8 mouse cellular contexts compared by ENCODE assay signal in genomic region chr8:121585159-121585825, GRCm38 (mm10). TPM values are rescaled to one million over a fixed set of nuclear protein-coding genes. Genes with fewer than 3 reads are reported as not detected.
DNase-seq lines count a peak whose midpoint lies in the region; ATAC-seq and TF ChIP-seq lines count a peak whose summit lies in the region.

No protein-coding gene starts in this region.

- no peak overlapping the region for H3K27ac ChIP-seq in ES-Bruce4 (ENCODE audit: insufficient read depth, low read length)
- H3K27ac ChIP-seq in forebrain, embryonic 13.5 days: no peak overlapping the region
- peak overlapping the region; percentile 80 for H3K27ac ChIP-seq in liver, postnatal 0 days (ENCODE audit: low read depth)
- peak overlapping the region; percentile 44 for H3K27ac ChIP-seq in neural tube, embryonic 14.5 days (ENCODE audit: low read depth, low read length)

- peak overlapping the region; percentile 75 for H3K4me3 ChIP-seq in ES-Bruce4 (ENCODE audit: low read depth, low read length)
- H3K4me3 ChIP-seq in forebrain, embryonic 13.5 days: peak overlapping the region; percentile 63
- peak overlapping the region; percentile 52 for H3K4me3 ChIP-seq in liver, postnatal 0 days (ENCODE audit: low read depth, low read length)
- H3K4me3 ChIP-seq in neural tube, embryonic 14.5 days (ENCODE audit: low read depth, low read length): peak overlapping the region; percentile 57

- peak; percentile 100 for DNase-seq in heart, postnatal 10 days
- DNase-seq in large intestine, adult 2 months (ENCODE audit: low read depth, low spot score): peak; percentile 95
- peak; percentile 99 for DNase-seq in liver, postnatal 0 days
- peak; percentile 100 for DNase-seq in testis, postnatal 10 days (ENCODE audit: low spot score)

- no peak for TF ChIP-seq EP300 in ES-Bruce4 (IDR thresholded peaks at IDR 0.05; ENCODE audit: insufficient read depth, low read depth, low read length)
- TF ChIP-seq EP300 in liver, postnatal 0 days (IDR thresholded peaks at IDR 0.05; ENCODE audit: low read depth): peak; percentile 79; the same call in 1 of the 2 replicates

- under 1% methylated on average over 47 of the region's 47 CpGs for WGBS in forebrain, embryonic 13.5 days
- WGBS in large intestine, adult 2 months: under 1% methylated on average over 47 of the region's 47 CpGs
- WGBS in liver, postnatal 0 days (ENCODE audit: insufficient replicate concordance): under 1% methylated on average over 43 of the region's 47 CpGs
- WGBS in neural tube, embryonic 14.5 days: 1% methylated on average over 47 of the region's 47 CpGs

- intact Hi-C loops in heart, postnatal 10 days (cut with DNase I): no loop called here

- ATAC-seq in cerebellum, adult (ENCODE audit: insufficient number of reproducible peaks, low FRiP score, low TSS enrichment): peak; percentile 94
- peak; percentile 97 for ATAC-seq in forebrain, embryonic 13.5 days
- ATAC-seq in liver, postnatal 0 days: peak; percentile 88
- peak; percentile 94 for ATAC-seq in neural tube, embryonic 14.5 days (ENCODE audit: low read depth)

- H3K9me3 ChIP-seq in ES-Bruce4 (replicated peaks; ENCODE audit: control insufficient read depth, insufficient read depth, low read length, poor library complexity, severe bottlenecking): no peaks in the 10 kb centered on the region
- H3K9me3 ChIP-seq in forebrain, embryonic 13.5 days (replicated peaks): no peaks in the 10 kb centered on the region
- no peaks in the 10 kb centered on the region for H3K9me3 ChIP-seq in liver, postnatal 0 days (ENCODE audit: low read length)
- no peaks in the 10 kb centered on the region for H3K9me3 ChIP-seq in neural tube, embryonic 14.5 days (ENCODE audit: control insufficient read depth, low read length)

- no peaks in the 10 kb centered on the region for H3K36me3 ChIP-seq in ES-Bruce4 (ENCODE audit: control insufficient read depth, insufficient read depth, low read length, poor library complexity, severe bottlenecking)
- H3K36me3 ChIP-seq in forebrain, embryonic 13.5 days (ENCODE audit: poor library complexity, severe bottlenecking): no peaks in the 10 kb centered on the region
- H3K36me3 ChIP-seq in liver, postnatal 0 days (replicated peaks; ENCODE audit: insufficient read depth, low read length): no peaks in the 10 kb centered on the region
- H3K36me3 ChIP-seq in neural tube, embryonic 14.5 days (ENCODE audit: control insufficient read depth, insufficient read depth, low read length): no peaks in the 10 kb centered on the region

- no peaks in the 10 kb centered on the region for H3K4me1 ChIP-seq in ES-Bruce4 (ENCODE audit: control insufficient read depth, insufficient read depth, low read length)
- peaks cover 15% of the 10 kb centered on the region for H3K4me1 ChIP-seq in forebrain, embryonic 13.5 days
- H3K4me1 ChIP-seq in liver, postnatal 0 days (ENCODE audit: insufficient read depth): peaks cover 50% of the 10 kb centered on the region
- H3K4me1 ChIP-seq in neural tube, embryonic 14.5 days (ENCODE audit: control insufficient read depth, insufficient read depth, low read length): peaks cover 6% of the 10 kb centered on the region; the same call in 1 of the 2 replicates

- peak; percentile 73 for TF ChIP-seq POLR2A in ES-Bruce4 (IDR thresholded peaks at IDR 0.05; ENCODE audit: insufficient read depth, low read length)

- peak overlapping the region; percentile 72 for H3K4me2 ChIP-seq in forebrain, embryonic 13.5 days
- H3K4me2 ChIP-seq in liver, postnatal 0 days (ENCODE audit: low read depth, low read length): peak overlapping the region; percentile 70
- H3K4me2 ChIP-seq in neural tube, embryonic 14.5 days (ENCODE audit: low read depth, low read length): peak overlapping the region; percentile 50

- H3K27me3 ChIP-seq in ES-Bruce4 (ENCODE audit: control insufficient read depth, insufficient read depth, low read length, poor library complexity, severe bottlenecking): no peaks in the 10 kb centered on the region
- no peaks in the 10 kb centered on the region; the same call in 1 of the 2 replicates for H3K27me3 ChIP-seq in forebrain, embryonic 13.5 days
- H3K27me3 ChIP-seq in liver, postnatal 0 days (ENCODE audit: insufficient read depth, low read length): no peaks in the 10 kb centered on the region
- H3K27me3 ChIP-seq in neural tube, embryonic 14.5 days (ENCODE audit: control insufficient read depth, insufficient read depth, low read length): no peaks in the 10 kb centered on the region

- no peak for TF ChIP-seq CTCF in ES-Bruce4 (IDR thresholded peaks at IDR 0.05; ENCODE audit: low read depth, low read length)
- TF ChIP-seq CTCF in liver, postnatal 0 days (IDR thresholded peaks at IDR 0.05; ENCODE audit: low read depth): no peak

- peak overlapping the region; percentile 61 for H3K9ac ChIP-seq in ES-Bruce4 (ENCODE audit: low read depth, poor library complexity, severe bottlenecking)
- H3K9ac ChIP-seq in forebrain, embryonic 13.5 days: peak overlapping the region; percentile 74
- peak overlapping the region; percentile 58 for H3K9ac ChIP-seq in liver, postnatal 0 days (replicated peaks)
- peak overlapping the region; percentile 56 for H3K9ac ChIP-seq in neural tube, embryonic 14.5 days (replicated peaks; ENCODE audit: low read depth, low read length)

RNA-seq across cellular contexts. Expression of gene Map1lc3b, which starts 4.9 kb away (rescaled TPM):
- polyA plus RNA-seq in ES-Bruce4 (2011; ENCODE audit: insufficient read depth, insufficient read length, low read depth, missing spikeins): 86.5 and 98.6 TPM in 2 replicates
- polyA plus RNA-seq in forebrain, embryonic 13.5 days (2015; fragmentation: Nextera tagmentation; extraction: Ambion mirVana): 310 and 325 TPM in 2 replicates
- total RNA-seq in heart, postnatal 10 days (2021): 100 to 1,000 TPM; 181 to 187 TPM
- 54.3 and 68.1 TPM in 2 replicates for polyA plus RNA-seq in large intestine, adult 2 months (2012; rRNA removed)
- 205 and 222 TPM in 2 replicates for polyA plus RNA-seq in liver, postnatal 0 days (2015; fragmentation: Nextera tagmentation; extraction: Ambion mirVana)
- 427 and 428 TPM in 2 replicates for polyA plus RNA-seq in neural tube, embryonic 14.5 days (2014; fragmentation: Nextera tagmentation; extraction: Ambion mirVana)

RNA-seq across cellular contexts. Expression of gene Fbxo31, which starts 6.7 kb away (rescaled TPM):
- 14.4 and 17.7 TPM in 2 replicates for polyA plus RNA-seq in ES-Bruce4 (2011; ENCODE audit: insufficient read depth, insufficient read length, low read depth, missing spikeins)
- polyA plus RNA-seq in forebrain, embryonic 13.5 days (2015; fragmentation: Nextera tagmentation; extraction: Ambion mirVana): 18.6 and 19.1 TPM in 2 replicates
- total RNA-seq in heart, postnatal 10 days (2021): 10 to 100 TPM; 30.2 to 51.0 TPM
- polyA plus RNA-seq in large intestine, adult 2 months (2012; rRNA removed): 11.1 and 12.5 TPM in 2 replicates
- polyA plus RNA-seq in liver, postnatal 0 days (2015; fragmentation: Nextera tagmentation; extraction: Ambion mirVana): 12.3 and 13.9 TPM in 2 replicates
- 33.9 and 39.6 TPM in 2 replicates for polyA plus RNA-seq in neural tube, embryonic 14.5 days (2014; fragmentation: Nextera tagmentation; extraction: Ambion mirVana)

RNA-seq across cellular contexts. Expression of gene 1700018B08Rik, which starts 41.2 kb away (rescaled TPM):
- polyA plus RNA-seq in ES-Bruce4 (2011; ENCODE audit: insufficient read depth, insufficient read length, low read depth, missing spikeins): not detected in 2 replicates
- not detected in 2 replicates for polyA plus RNA-seq in forebrain, embryonic 13.5 days (2015; fragmentation: Nextera tagmentation; extraction: Ambion mirVana)
- total RNA-seq in heart, postnatal 10 days (2021): not detected
- polyA plus RNA-seq in large intestine, adult 2 months (2012; rRNA removed): not detected in 2 replicates
- not detected in 2 replicates for polyA plus RNA-seq in liver, postnatal 0 days (2015; fragmentation: Nextera tagmentation; extraction: Ambion mirVana)
- polyA plus RNA-seq in neural tube, embryonic 14.5 days (2014; fragmentation: Nextera tagmentation; extraction: Ambion mirVana): not detected in 2 replicates

Comparison
In these comparisons a context has a peak if more than half of its experiments do, and no peak if none do; other contexts are left out.
1. H3K27ac ChIP-seq: peak in liver, postnatal 0 days (single experiment) and neural tube, embryonic 14.5 days (single experiment); none in ES-Bruce4 (single experiment) and forebrain, embryonic 13.5 days (single experiment).
2. Peak in every context shown above with its lines, with median percentiles within 50 percentile points of each other: H3K4me3 ChIP-seq, H3K9ac ChIP-seq, ATAC-seq, H3K4me2 ChIP-seq and DNase-seq.